Mouse (Mus musculus): ENCODE data around the gene Zfhx2. TPM values are rescaled to one million over a fixed set of nuclear protein-coding genes. Genes with fewer than 3 reads are reported as not detected.

Zfhx2 gene
- total and polyA plus RNA-seq, 3 experiments, result 0.07 to 0.59 (median 0.30) TPM

- TF ChIP-seq PAX5 (IDR thresholded peaks at IDR 0.05; ENCODE audit: low read length), result no peak
- no peak for TF ChIP-seq MAFK (IDR thresholded peaks at IDR 0.05; ENCODE audit: insufficient replicate concordance, low read length)
- TF ChIP-seq TBP (conservative IDR thresholded peaks at IDR 0.05; ENCODE audit: low read depth, low read length), result no peak
- TF ChIP-seq MYC (IDR thresholded peaks at IDR 0.05; ENCODE audit: low read depth, low read length), result no peak
- no peak for TF ChIP-seq TCF12 (IDR thresholded peaks at IDR 0.05; ENCODE audit: low read depth, low read length)
- no peak for TF ChIP-seq JUND (conservative IDR thresholded peaks at IDR 0.05; ENCODE audit: low read depth, low read length)
- no peak for TF ChIP-seq POLR2AphosphoS2 (IDR thresholded peaks at IDR 0.05; ENCODE audit: low read depth, low read length)
- peaks cover 2% of the 10 kb centered on the region for H3K9me3 ChIP-seq (replicated peaks; ENCODE audit: low read length)
- H3K79me2 ChIP-seq (replicated peaks; ENCODE audit: control insufficient read depth, extremely low read depth, insufficient read depth, poor library complexity, severe bottlenecking), result no peaks in the 10 kb centered on the region
- H3K9ac ChIP-seq (ENCODE audit: insufficient read depth, low read depth), result no peak overlapping the region
- no peak for DNase-seq (ENCODE audit: extremely low read depth)
- peaks cover 15% of the 10 kb centered on the region for H3K27me3 ChIP-seq (replicated peaks)
- no peak overlapping the region for H3K27ac ChIP-seq (ENCODE audit: insufficient read depth, low read depth)
- dilution Hi-C loops (cut with MboI; ENCODE audit: extremely low pct_ligation_motif_present, extremely low pct_unique_long_range_greater_than_20kb, low sequenced_read_pairs) (no loop called here), in situ Hi-C loops (cut with MboI; ENCODE audit: low pct_ligation_motif_present, low pct_unique_long_range_greater_than_20kb, low sequenced_read_pairs) (loop anchor here (10.0 kb wide), 1 partner anchor 103 kb away; no protein-coding TSS in a partner anchor)
- H3K4me3 ChIP-seq (replicated peaks in 1 of 3; ENCODE audit: low read depth in 2 of 3, low read length in 2 of 3, poor library complexity in 1 of 3), result no peak overlapping the region
- H3K4me1 ChIP-seq (ENCODE audit: control insufficient read depth in 1 of 2, insufficient read depth in 2 of 2), result peaks cover 3 to 19% of the 10 kb centered on the region in 2 experiments; a peak in 3 of 4 replicates
- no peak overlapping the region for H3K4me2 ChIP-seq (ENCODE audit: insufficient read depth, low read depth, poor library complexity, severe bottlenecking)
- H3K36me3 ChIP-seq (replicated peaks in 1 of 2; ENCODE audit: control insufficient read depth in 1 of 2, insufficient read depth in 1 of 2, low read length in 1 of 2), result no peaks in the 10 kb centered on the region
Measured at GRCm38 (mm10) chr14:55111720-55112119, 19.6 kb upstream of the Zfhx2 start.

GRCm38 (mm10) chr14:55110076-55110475 is 18.0 kb upstream of the Zfhx2 start:
- peaks cover 2% of the 10 kb centered on the region for H3K9me3 ChIP-seq (replicated peaks; ENCODE audit: low read length)
- peaks cover 15% of the 10 kb centered on the region for H3K27me3 ChIP-seq (replicated peaks)
- peaks cover 0 to under 1% of the 10 kb centered on the region in 2 experiments for H3K36me3 ChIP-seq (replicated peaks in 1 of 2; ENCODE audit: control insufficient read depth in 1 of 2, insufficient read depth in 1 of 2, low read length in 1 of 2)
- H3K4me2 ChIP-seq (ENCODE audit: insufficient read depth, low read depth, poor library complexity, severe bottlenecking), result no peak overlapping the region
- H3K27ac ChIP-seq (ENCODE audit: insufficient read depth, low read depth), result no peak overlapping the region
- no peak for DNase-seq (ENCODE audit: extremely low read depth)
- dilution Hi-C loops (cut with MboI; ENCODE audit: extremely low pct_ligation_motif_present, extremely low pct_unique_long_range_greater_than_20kb, low sequenced_read_pairs) (no loop called here), in situ Hi-C loops (cut with MboI; ENCODE audit: low pct_ligation_motif_present, low pct_unique_long_range_greater_than_20kb, low sequenced_read_pairs) (loop anchor here (10.0 kb wide), 1 partner anchor 105 kb away; no protein-coding TSS in a partner anchor)
- H3K9ac ChIP-seq (ENCODE audit: insufficient read depth, low read depth), result no peak overlapping the region
- no peak for TF ChIP-seq TCF12 (IDR thresholded peaks at IDR 0.05; ENCODE audit: low read depth, low read length)
- no peak for TF ChIP-seq GABPA (IDR thresholded peaks at IDR 0.05; ENCODE audit: insufficient replicate concordance, low read depth, low read length)
- TF ChIP-seq BHLHE40 (IDR thresholded peaks at IDR 0.05; ENCODE audit: low read depth, low read length), result no peak
- TF ChIP-seq SIN3A (IDR thresholded peaks at IDR 0.05; ENCODE audit: low read length), result no peak
- TF ChIP-seq ZKSCAN1 (IDR thresholded peaks at IDR 0.05; ENCODE audit: borderline replicate concordance, low read depth, low read length), result no peak
- TF ChIP-seq KAT2A (IDR thresholded peaks at IDR 0.05; ENCODE audit: insufficient replicate concordance, low read length), result no peak
- no peak for TF ChIP-seq HCFC1 (IDR thresholded peaks at IDR 0.05; ENCODE audit: low read depth, low read length)
- TF ChIP-seq POLR2AphosphoS2 (IDR thresholded peaks at IDR 0.05; ENCODE audit: low read depth, low read length), result no peak
- no peak for TF ChIP-seq MXI1 (IDR thresholded peaks at IDR 0.05; ENCODE audit: low read depth, low read length)
- TF ChIP-seq MAX (IDR thresholded peaks at IDR 0.05; ENCODE audit: low read length), result no peak
- no peak for TF ChIP-seq CHD2 (IDR thresholded peaks at IDR 0.05; ENCODE audit: low read length)
- no peak for TF ChIP-seq NELFE (IDR thresholded peaks at IDR 0.05; ENCODE audit: low read depth, low read length)
- no peak for TF ChIP-seq IRF4 (IDR thresholded peaks at IDR 0.05; ENCODE audit: low read depth, low read length)
- no peak overlapping the region for H3K4me3 ChIP-seq (replicated peaks in 1 of 3; ENCODE audit: low read depth in 2 of 3, low read length in 2 of 3, poor library complexity in 1 of 3)
- peaks cover 6 to 27% of the 10 kb centered on the region in 2 experiments for H3K4me1 ChIP-seq (ENCODE audit: control insufficient read depth in 1 of 2, insufficient read depth in 2 of 2)
- H3K79me2 ChIP-seq (replicated peaks; ENCODE audit: control insufficient read depth, extremely low read depth, insufficient read depth, poor library complexity, severe bottlenecking), result no peaks in the 10 kb centered on the region
